Mouse (Mus musculus) kidney, postnatal 0 days (tissue): ENCODE results near the gene Fndc7. TPM values are rescaled to one million over a fixed set of nuclear protein-coding genes. Genes with fewer than 3 reads are reported as not detected.
A peak's percentile ranks its signal among the peaks of the same experiment; 100 is the strongest.

ENCODE experiments used
- ATAC-seq: fragments of 200-750 bp; cut with Nextera tagmentation; replicated peaks from 2 replicates; pipeline ENCODE4 v1.8.0; 2017; ENCODE audit warnings: low read depth, moderate number of reproducible peaks, moderate TSS enrichment, moderate library complexity; ENCODE audit not compliant: low FRiP score
- DNase-seq: peaks from one replicate; pipeline ENCODE4 v3.0.0-alpha.2; 2016; ENCODE audit warnings: low spot score
- H3K27ac ChIP-seq: fragments of 300-500 bp; sonication (generic); 2 replicates; pipeline ENCODE4 v1.5.1; 2014; ENCODE audit warnings: mild to moderate bottlenecking
- H3K27me3 ChIP-seq: fragments of 300-500 bp; sonication (generic); 2 replicates; pipeline ENCODE4 v1.6.1; 2014; ENCODE audit warnings: low read length, mixed read lengths; ENCODE audit not compliant: insufficient read depth
- H3K36me3 ChIP-seq: fragments of 300-500 bp; sonication (generic); 2 replicates; pipeline ENCODE4 v1.6.1; 2014; ENCODE audit warnings: low read length, mixed read lengths; ENCODE audit not compliant: insufficient read depth
- H3K4me1 ChIP-seq: fragments of 300-500 bp; sonication (generic); replicated peaks from 2 replicates; pipeline ENCODE4 v1.6.1; 2014; ENCODE audit warnings: antibody characterized with exemption, low read length, mixed read lengths; ENCODE audit not compliant: insufficient read depth
- H3K4me2 ChIP-seq: fragments of 300-500 bp; sonication (generic); 2 replicates; pipeline ENCODE4 v1.6.1; 2014; ENCODE audit warnings: mild to moderate bottlenecking, low read length, moderate library complexity, mixed read lengths
- H3K4me3 ChIP-seq: fragments of 300-500 bp; sonication (generic); replicated peaks from 2 replicates; pipeline ENCODE4 v1.5.1; 2014; ENCODE audit warnings: low read depth, low read length
- H3K9ac ChIP-seq: fragments of 300-500 bp; sonication (generic); 2 replicates; pipeline ENCODE4 v1.6.1; 2014; ENCODE audit warnings: low read depth, low read length
- H3K9me3 ChIP-seq: fragments of 300-500 bp; sonication (generic); replicated peaks from 2 replicates; pipeline ENCODE4 v1.6.1; 2016; ENCODE audit warnings: low read length, inconsistent platforms, mixed read lengths
- CTCF ChIP-seq: IDR thresholded peaks from 2 replicates; pipeline ENCODE4 v1.5.1; 2016; ENCODE audit warnings: antibody characterized with exemption, low read depth, mild to moderate bottlenecking, moderate library complexity
- WGBS: fragments of 180-500 bp; shearing (Covaris S2); extraction: QIAGEN DNeasy Blood & Tissue Kit; methylation state at CpG from one replicate; pipeline ENCODE4 v1.1.7; 2014; 5-methylcytosine and 5-hydroxymethylcytosine counted together
- polyA plus RNA-seq: library from polyadenylated mRNA; unstranded; fragments of >200 nt; fragmentation: Nextera tagmentation; extraction: Ambion mirVana; gene quantifications from 2 replicates; pipeline ENCODE4 v1.2.1, GENCODE M21; 2015

Gene Fndc7
- polyA plus RNA-seq, 1 experiment from 2014 or later = not detected

GRCm38 (mm10) chr3:108898640-108899039, 8.8 kb upstream of the Fndc7 start:
- Histone ChIP-seq H3K4me1 (no peaks in the 10 kb centered on the region), H3K4me2 (no peak overlapping the region), H3K9ac (no peak overlapping the region), H3K27me3 (no peaks in the 10 kb centered on the region), H3K36me3 (peaks cover 8% of the 10 kb centered on the region), H3K27ac (no peak overlapping the region), H3K9me3 (no peaks in the 10 kb centered on the region), H3K4me3 (no peak overlapping the region)
- DNase-seq = no peak
- 94% methylated on average over 4 of the region's 4 CpGs for WGBS
- 0 out of 2 replicates have a peak, but pooled peaks have one; percentile 23 for ATAC-seq
- no peak for TF ChIP-seq CTCF

- Histone ChIP-seq H3K27ac (no peak overlapping the region), H3K36me3 (no peaks in the 10 kb centered on the region), H3K4me2 (no peak overlapping the region), H3K4me3 (no peak overlapping the region), H3K9me3 (no peaks in the 10 kb centered on the region), H3K27me3 (no peaks in the 10 kb centered on the region), H3K4me1 (no peaks in the 10 kb centered on the region), H3K9ac (no peak overlapping the region)
- DNase-seq (no peak), ATAC-seq (no peak)
- TF ChIP-seq CTCF = no peak
- 46% methylated on average over 4 of the region's 4 CpGs for WGBS
Measured at GRCm38 (mm10) chr3:108892914-108893313, 3.1 kb upstream of the Fndc7 start.

GRCm38 (mm10) chr3:108892080-108892479, 2.3 kb upstream of the Fndc7 start:
- no peak overlapping the region for H3K27ac ChIP-seq
- ATAC-seq = no peak
- 78% methylated on average over 1 of the region's 1 CpGs for WGBS
- H3K9ac ChIP-seq = no peak overlapping the region
- H3K9me3 ChIP-seq = no peaks in the 10 kb centered on the region
- DNase-seq = no peak
- no peaks in the 10 kb centered on the region for H3K36me3 ChIP-seq
- TF ChIP-seq CTCF = no peak
- H3K4me2 ChIP-seq = no peak overlapping the region
- H3K4me1 ChIP-seq = no peaks in the 10 kb centered on the region
- no peak overlapping the region for H3K4me3 ChIP-seq
- H3K27me3 ChIP-seq = no peaks in the 10 kb centered on the region

- Histone ChIP-seq H3K36me3 (no peaks in the 10 kb centered on the region), H3K9ac (no peak overlapping the region), H3K27ac (no peak overlapping the region), H3K27me3 (no peaks in the 10 kb centered on the region), H3K4me3 (no peak overlapping the region), H3K9me3 (no peaks in the 10 kb centered on the region), H3K4me1 (no peaks in the 10 kb centered on the region), H3K4me2 (no peak overlapping the region)
- ATAC-seq = no peak
- no peak for DNase-seq
- 92% methylated on average over 3 of the region's 3 CpGs for WGBS
- no peak for TF ChIP-seq CTCF
Measured at GRCm38 (mm10) chr3:108887618-108887975, 2.2 kb downstream of the Fndc7 start.

GRCm38 (mm10) chr3:108886934-108887617, 2.7 kb downstream of the Fndc7 start:
- Histone ChIP-seq H3K9me3 (no peaks in the 10 kb centered on the region), H3K36me3 (no peaks in the 10 kb centered on the region), H3K27me3 (no peaks in the 10 kb centered on the region), H3K27ac (no peak overlapping the region), H3K9ac (no peak overlapping the region), H3K4me3 (no peak overlapping the region), H3K4me1 (no peaks in the 10 kb centered on the region), H3K4me2 (no peak overlapping the region)
- DNase-seq (no peak), ATAC-seq (no peak)
- 80% methylated on average over 12 of the region's 12 CpGs for WGBS
- no peak for TF ChIP-seq CTCF

- DNase-seq (no peak), ATAC-seq (no peak)
- no peak for TF ChIP-seq CTCF
- no peaks in the 10 kb centered on the region for H3K27me3 ChIP-seq
- no peak overlapping the region for H3K4me2 ChIP-seq
- WGBS = 56% methylated on average over 9 of the region's 9 CpGs
- no peak overlapping the region for H3K4me3 ChIP-seq
- no peak overlapping the region for H3K9ac ChIP-seq
- no peaks in the 10 kb centered on the region for H3K36me3 ChIP-seq
- H3K4me1 ChIP-seq = no peaks in the 10 kb centered on the region; the same call in 1 of the 2 replicates
- no peak overlapping the region for H3K27ac ChIP-seq
- no peaks in the 10 kb centered on the region for H3K9me3 ChIP-seq
Measured at GRCm38 (mm10) chr3:108885686-108886530, 3.9 kb downstream of the Fndc7 start.
